7 mouse cellular contexts compared by ENCODE assay signal in the genomic region with DNA sequence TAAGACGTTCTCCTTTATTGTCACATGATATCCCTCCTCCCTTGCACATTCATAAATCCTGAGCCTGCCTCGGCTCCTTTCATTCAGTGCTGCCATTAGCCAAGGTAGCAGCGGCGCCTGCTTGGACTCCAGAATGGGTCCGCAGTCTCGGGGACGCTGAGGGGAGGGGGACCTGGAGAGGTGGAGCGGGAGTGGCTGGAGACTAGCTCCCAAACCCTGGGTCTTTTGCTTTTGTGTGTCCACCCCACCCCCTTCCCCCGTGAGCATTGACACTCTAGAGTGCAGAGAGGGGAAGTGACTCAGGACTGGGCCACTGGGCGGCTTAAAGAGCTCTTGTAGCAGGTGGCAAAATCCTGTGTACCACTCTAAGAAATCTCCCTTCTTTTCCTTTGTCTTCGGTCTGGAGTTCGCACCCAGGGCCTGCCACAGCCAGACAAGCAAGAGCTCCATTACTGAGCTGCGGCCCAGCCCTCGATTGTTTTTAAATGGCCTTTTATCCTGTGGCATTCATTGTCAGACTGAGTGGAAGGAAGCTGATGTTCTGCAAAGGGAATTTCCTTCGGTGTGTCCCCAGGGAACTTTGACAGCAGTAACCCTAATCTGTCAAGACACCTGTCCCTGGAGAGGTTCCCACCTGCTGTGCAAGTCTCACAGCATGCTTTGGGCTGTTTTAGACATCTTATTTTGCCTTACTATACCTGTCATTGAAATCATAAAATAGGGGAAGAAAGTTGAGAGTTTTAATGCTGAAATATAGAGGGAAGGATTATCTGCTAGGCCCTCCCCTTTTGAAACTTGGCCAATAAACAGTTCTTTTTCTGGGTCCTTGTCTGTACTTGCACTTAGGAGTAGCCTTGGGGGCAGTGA. TPM values are rescaled to one million over a fixed set of nuclear protein-coding genes. Genes with fewer than 3 reads are reported as not detected.
DNase-seq lines count a peak whose midpoint lies in the region; ATAC-seq and TF ChIP-seq lines count a peak whose summit lies in the region.

No protein-coding gene starts in this region.

- H3K27ac ChIP-seq in embryonic fibroblast, embryonic 13.5 days (ENCODE audit: insufficient read depth, low read length) = peak overlapping the region; percentile 59; the same call in 1 of the 2 replicates
- H3K27ac ChIP-seq in heart, embryonic 14.5 days (replicated peaks in 1 of 2; ENCODE audit: control insufficient read depth in 1 of 2, insufficient read depth in 1 of 2, low read depth in 2 of 2, low read length in 2 of 2) = peak overlapping the region in 1 of 2 experiments; percentile 94; a peak in 2 of 4 replicates
- peak overlapping the region; percentile 97 for H3K27ac ChIP-seq in kidney, embryonic 16.5 days (ENCODE audit: low read length)

- TF ChIP-seq POLR2A in embryonic fibroblast, embryonic 13.5 days (IDR thresholded peaks at IDR 0.05; ENCODE audit: low read depth, low read length) = peak; percentile 47

- 9% methylated on average over 15 of the region's 15 CpGs for WGBS in heart, embryonic 14.5 days
- WGBS in kidney, embryonic 16.5 days = 2% methylated on average over 15 of the region's 15 CpGs

- peak overlapping the region; percentile 90 for H3K9ac ChIP-seq in heart, embryonic 14.5 days (ENCODE audit: low read length)
- H3K9ac ChIP-seq in kidney, embryonic 16.5 days (replicated peaks; ENCODE audit: low read length) = peak overlapping the region; percentile 92

- H3K4me2 ChIP-seq in heart, embryonic 14.5 days (ENCODE audit: low read length) = peak overlapping the region; percentile 91
- H3K4me2 ChIP-seq in kidney, embryonic 16.5 days (replicated peaks; ENCODE audit: low read depth, low read length) = peak overlapping the region; percentile 68

- H3K4me3 ChIP-seq in embryonic fibroblast, embryonic 13.5 days (ENCODE audit: insufficient read depth, low read length) = peak overlapping the region; percentile 77
- peak overlapping the region; percentile 78 to 87 for H3K4me3 ChIP-seq in heart, embryonic 14.5 days (ENCODE audit: control insufficient read depth in 1 of 2, insufficient read depth in 1 of 2, low read depth in 1 of 2, low read length in 2 of 2)
- peak overlapping the region; percentile 91 for H3K4me3 ChIP-seq in kidney, embryonic 16.5 days (ENCODE audit: low read length)

- H3K4me1 ChIP-seq in embryonic fibroblast, embryonic 13.5 days (ENCODE audit: control insufficient read depth, insufficient read depth, low read length) = peaks cover 11% of the 10 kb centered on the region
- peaks cover 7 to 14% of the 10 kb centered on the region in 2 experiments for H3K4me1 ChIP-seq in heart, embryonic 14.5 days (ENCODE audit: control insufficient read depth in 2 of 2, insufficient read depth in 2 of 2, low read length in 2 of 2)
- H3K4me1 ChIP-seq in kidney, embryonic 16.5 days (ENCODE audit: insufficient read depth, low read length) = peaks cover 22% of the 10 kb centered on the region

- peak; percentile 19 for ATAC-seq in heart, embryonic 14.5 days (ENCODE audit: insufficient number of reproducible peaks, insufficient read depth, low FRiP score, low read depth)
- peak; percentile 55 for ATAC-seq in kidney, embryonic 16.5 days (ENCODE audit: low FRiP score, low TSS enrichment)

- peak; percentile 86 for DNase-seq in MN1 (ENCODE audit: low spot score)
- DNase-seq in brain, adult 2 months (ENCODE audit: low read depth, low spot score) = peak; percentile 77
- peak; percentile 45 for DNase-seq in lung, postnatal 25 days (ENCODE audit: low spot score)
- peak; percentile 33 for DNase-seq in retina, postnatal 7 days (ENCODE audit: low read depth, low spot score)

- no peaks in the 10 kb centered on the region for H3K27me3 ChIP-seq in heart, embryonic 14.5 days (ENCODE audit: control insufficient read depth, insufficient read depth, low read length)
- H3K27me3 ChIP-seq in kidney, embryonic 16.5 days (ENCODE audit: insufficient read depth, low read length) = no peaks in the 10 kb centered on the region

- H3K9me3 ChIP-seq in heart, embryonic 14.5 days (ENCODE audit: control insufficient read depth, low read length) = no peaks in the 10 kb centered on the region
- H3K9me3 ChIP-seq in kidney, embryonic 16.5 days (ENCODE audit: low read length) = no peaks in the 10 kb centered on the region

- no peak for TF ChIP-seq CTCF in embryonic fibroblast, embryonic 13.5 days (IDR thresholded peaks at IDR 0.05; ENCODE audit: borderline replicate concordance, insufficient read depth, low read length)

- H3K36me3 ChIP-seq in heart, embryonic 14.5 days (ENCODE audit: control insufficient read depth, insufficient read depth, low read length) = no peaks in the 10 kb centered on the region
- H3K36me3 ChIP-seq in kidney, embryonic 16.5 days (ENCODE audit: insufficient read depth, low read length) = no peaks in the 10 kb centered on the region

RNA-seq across cellular contexts. Expression of gene Spred2, which starts 2.0 kb away (rescaled TPM):
- polyA plus RNA-seq in embryonic fibroblast, embryonic 13.5 days (2011; ENCODE audit: insufficient read length, low read depth, missing spikeins) = 26.3 and 27.7 TPM in 2 replicates
- polyA plus RNA-seq in heart, embryonic 14.5 days (2014; fragmentation: Nextera tagmentation; extraction: Ambion mirVana) = 4.1 and 4.9 TPM in 2 replicates
- 8.3 and 9.0 TPM in 2 replicates for polyA plus RNA-seq in kidney, embryonic 16.5 days (2015; fragmentation: Nextera tagmentation; extraction: Ambion mirVana)

Comparison
In these comparisons a context has a peak if more than half of its experiments do, and no peak if none do; other contexts are left out.
1. DNase-seq: peak in every context shown above with its lines; median percentile 86 in MN1; 77 in brain, adult 2 months; 45 in lung, postnatal 25 days; 33 in retina, postnatal 7 days.